Mouse (Mus musculus): ENCODE measurements around the gene Prpsap1.
A peak's percentile ranks its signal among the peaks of the same experiment; 100 is the strongest.

Gene Prpsap1

DNA sequence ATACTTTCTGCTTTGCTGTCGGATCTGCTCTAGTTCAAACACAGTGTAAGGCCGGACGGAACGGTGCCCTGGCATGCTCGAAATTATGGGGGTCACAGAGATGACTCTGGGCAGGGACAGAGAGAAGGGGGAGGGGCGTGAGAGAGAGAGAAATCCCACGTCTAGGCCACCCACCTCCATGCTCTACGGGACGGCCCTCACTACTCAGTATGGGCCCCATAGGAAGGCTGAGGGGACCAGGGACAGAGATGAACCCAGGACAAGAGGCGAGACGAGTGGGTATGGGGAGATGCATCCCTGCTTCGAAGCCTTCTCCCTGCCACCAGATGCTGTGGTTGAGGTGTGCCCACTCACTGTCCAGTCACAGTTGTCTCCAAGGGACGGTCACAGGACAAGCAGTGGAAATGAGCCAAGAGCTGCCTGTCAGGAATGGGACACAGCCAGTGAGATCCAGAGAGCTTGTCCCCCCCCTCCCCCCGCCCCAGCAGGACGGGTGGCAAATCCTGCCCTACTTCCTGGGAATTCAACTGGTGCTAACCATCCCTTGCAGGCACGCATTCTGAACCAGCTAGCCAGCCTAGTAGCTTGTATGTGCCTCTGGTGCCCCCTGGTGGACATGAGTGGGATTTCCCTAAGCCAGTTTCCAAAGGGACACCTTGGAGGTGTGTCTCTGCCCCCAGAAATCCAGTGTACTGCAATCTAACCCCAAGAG lies 48.2 kb downstream of the Prpsap1 start:
- DNase-seq (ENCODE audit: low read depth, low spot score) = peak; percentile 96

DNA sequence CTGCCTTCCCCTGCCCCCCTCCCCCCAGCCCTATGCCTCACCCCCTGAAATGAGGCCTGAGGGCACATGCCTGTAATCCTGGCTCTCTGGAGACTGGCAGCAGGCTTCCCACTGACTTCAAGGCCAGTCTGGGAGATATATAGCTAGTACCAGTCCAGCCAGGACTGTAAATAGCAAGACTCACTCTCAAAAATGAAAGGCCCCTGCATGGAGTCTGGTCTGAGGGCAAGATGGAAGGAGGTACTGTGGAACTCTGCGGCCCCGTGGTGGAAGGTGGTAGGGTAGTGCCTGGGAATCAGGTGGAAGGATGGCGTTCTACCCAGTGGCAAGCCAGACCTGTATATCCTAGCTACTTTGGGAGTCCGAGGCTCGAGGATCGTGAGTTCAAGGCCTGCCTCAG lies 50.1 kb downstream of the Prpsap1 start:
- peak; percentile 25 for DNase-seq (ENCODE audit: low read depth, low spot score)

DNA sequence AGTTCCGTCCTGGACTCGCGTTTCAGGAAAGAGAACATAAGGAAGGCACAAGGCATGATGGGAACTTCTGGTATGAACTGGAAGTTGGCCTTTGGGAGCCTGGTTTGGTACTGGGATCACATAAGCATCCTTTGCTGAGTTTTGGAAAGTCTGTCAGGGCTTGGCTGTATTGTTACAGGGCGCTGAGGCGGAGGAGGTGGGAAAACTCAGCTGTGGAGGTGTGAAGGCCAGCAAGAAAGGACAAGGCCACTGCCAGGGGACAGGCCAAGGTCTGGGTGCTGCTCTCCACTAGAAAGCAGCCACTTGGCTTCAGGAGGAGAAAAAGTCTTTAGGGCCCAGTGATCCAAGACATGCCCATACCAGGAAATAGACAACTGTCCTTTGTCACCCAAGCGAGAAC lies 50.7 kb downstream of the Prpsap1 start:
- DNase-seq (ENCODE audit: low read depth, low spot score) = no peak

- no peak for DNase-seq (ENCODE audit: low read depth, low spot score)
These were observed 51.2 kb downstream of the Prpsap1 start for GRCm38 (mm10) chr11:116442867-116443177.

- no peak for DNase-seq (ENCODE audit: low read depth, low spot score)
These were observed 51.7 kb downstream of the Prpsap1 start for GRCm38 (mm10) chr11:116442129-116442866.

DNA sequence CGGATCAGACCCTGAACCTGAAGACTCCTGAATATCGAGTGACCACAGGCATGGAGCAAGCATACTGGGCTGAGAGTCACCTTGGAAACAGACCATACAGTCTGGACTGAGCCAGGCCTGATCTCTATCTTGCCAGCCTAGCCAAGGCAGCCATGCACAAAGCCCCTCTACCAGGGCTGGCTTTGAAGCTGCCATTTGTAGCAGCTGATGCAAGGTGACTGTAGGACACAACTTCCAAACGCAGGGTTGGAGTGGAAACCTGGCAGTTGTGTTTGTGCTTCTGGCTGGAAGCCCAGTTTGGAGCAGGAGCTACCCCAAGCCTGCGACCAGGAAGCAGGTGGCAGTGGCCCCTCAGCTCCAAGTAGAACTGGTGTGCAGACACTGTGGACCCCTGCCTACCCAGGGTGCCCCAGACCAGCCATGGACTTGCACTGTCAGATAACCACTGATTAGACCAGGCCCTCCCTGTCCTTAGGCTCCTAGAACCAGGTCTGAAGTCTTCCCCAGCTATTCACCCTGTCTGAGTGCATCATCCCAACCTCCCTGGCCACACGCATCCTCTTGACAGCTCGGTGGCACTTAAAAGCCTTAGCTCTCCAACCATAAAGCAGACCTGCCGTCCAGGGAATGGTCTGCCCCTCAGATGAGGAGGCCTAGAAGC lies 53.5 kb downstream of the Prpsap1 start:
- no peak for DNase-seq (ENCODE audit: low read depth, low spot score)

- no peak for DNase-seq (ENCODE audit: low read depth, low spot score)
These were observed 54.4 kb downstream of the Prpsap1 start for GRCm38 (mm10) chr11:116439269-116440240.

DNA sequence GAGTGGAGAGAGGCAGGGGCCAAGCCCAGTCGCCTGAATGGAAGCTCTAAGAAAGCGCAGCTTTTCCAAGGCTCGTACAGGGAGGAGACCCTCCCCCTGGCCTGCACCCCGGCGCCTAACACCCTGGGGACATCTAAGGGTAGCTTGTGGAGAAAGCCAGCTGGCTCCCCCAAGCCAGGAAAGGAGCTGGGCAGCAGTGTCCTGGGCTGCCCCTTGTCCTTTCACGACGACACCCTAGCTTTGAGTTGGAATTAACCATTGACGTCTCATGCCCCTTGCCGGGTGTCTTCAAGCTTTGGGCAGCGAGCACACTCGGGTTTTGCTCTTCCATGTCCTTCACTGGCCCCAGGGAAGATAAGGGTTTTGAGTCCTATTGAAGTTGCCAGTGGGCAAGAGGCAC lies 56.5 kb downstream of the Prpsap1 start:
- no peak for DNase-seq (ENCODE audit: low read depth, low spot score)

DNA sequence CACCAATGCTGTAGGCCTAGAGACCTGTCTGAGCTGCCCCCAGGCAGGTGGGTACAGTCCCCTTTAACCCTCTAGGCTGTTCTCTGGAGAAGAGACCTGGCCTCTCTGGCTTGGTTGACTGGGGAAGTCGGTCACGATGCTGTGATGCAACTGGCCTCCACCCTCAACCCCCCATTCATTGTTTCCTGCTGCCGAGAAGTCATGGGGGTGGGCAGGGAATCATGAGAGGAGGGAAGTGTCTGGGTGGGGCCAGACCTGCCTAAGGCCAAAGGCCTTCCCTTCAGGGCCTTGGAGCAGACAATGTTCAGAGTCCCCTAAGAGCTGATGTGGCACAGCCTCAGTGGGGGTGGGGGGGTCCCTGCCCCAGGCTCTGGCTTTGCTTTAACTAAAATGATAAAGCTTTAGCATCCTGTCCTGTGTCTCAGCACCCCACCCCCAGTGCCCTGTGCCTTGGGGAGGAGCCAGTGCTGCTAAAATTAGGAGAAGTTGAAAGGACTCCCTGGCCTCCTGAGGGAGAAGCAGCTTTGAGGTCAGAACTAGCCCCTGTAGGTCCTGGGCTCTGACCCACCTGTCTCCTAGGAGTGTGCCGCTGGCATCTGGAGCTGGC lies 57.2 kb downstream of the Prpsap1 start:
- DNase-seq (ENCODE audit: low read depth, low spot score) = no peak

DNA sequence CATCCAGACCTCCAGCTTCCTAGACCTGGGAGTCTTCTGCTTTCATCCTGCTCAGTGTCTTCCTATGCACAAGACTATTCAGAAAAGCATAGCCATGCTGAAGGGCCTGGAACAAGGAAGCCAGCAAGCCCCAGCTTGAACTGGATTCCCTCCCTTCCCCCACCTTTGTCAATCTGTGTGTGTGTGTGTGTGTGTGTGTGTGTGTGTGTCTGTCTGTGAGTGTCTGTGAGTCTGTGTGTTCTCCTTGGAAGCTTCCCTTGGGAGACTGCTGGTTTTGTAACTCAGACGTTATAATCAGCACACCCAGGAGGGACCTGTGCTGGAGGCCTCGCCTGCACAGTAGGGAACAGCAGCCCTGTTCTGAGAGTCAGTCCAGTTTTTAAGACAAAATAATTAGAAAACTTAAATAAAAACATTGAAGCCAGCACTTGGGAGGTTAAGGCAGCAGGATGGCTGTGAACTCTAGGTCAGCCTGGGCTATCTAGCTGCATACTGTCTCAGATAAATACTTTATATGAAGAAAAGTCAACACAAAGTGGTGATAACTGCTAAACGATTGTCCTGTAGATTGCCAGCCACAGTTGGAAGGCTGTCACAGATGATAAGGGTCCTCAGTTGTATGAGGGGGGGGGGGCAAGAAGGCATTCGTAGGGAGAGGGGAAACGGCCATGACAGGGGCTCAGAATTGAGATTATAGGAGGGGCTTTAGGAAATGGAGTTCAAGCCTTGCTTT lies 57.8 kb downstream of the Prpsap1 start:
- DNase-seq (ENCODE audit: low read depth, low spot score) = no peak

DNA sequence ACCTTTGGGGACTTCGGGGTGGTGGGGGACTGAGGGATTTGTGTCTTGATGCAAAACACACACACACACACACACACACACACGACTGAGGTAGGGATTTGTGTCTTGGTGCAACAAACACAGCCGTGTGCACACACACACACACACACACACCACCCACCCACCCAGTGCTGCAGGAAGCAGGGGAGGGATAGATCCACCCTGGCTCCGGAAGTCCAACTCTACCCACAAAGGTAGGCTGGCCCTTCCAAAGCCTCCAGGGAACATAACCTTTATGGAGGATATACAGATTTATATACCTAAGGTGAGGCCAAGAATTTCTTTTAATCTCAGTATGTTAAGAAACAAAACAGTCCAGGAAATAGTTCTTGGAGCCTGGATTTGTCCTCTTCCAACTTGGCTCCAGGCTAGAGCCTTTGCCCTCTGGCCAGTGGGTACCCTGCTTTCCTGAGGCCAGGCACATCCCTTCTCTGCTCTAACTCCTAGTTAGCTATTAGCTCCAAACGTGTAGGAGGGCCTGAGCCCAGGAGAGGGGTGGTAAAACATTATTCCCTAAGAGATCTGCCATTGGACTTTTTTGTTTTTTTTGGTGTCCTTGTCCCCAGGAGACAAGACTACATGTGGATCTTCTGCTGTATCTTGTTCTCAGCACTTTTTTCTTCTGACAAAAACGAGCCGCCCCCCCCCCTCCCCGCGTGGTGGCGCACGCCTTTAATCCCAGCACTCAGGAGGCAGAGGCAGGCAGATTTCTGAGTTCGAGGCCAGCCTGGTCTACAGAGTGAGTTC lies 58.8 kb downstream of the Prpsap1 start:
- DNase-seq (ENCODE audit: low read depth, low spot score) = peak; percentile 17

DNA sequence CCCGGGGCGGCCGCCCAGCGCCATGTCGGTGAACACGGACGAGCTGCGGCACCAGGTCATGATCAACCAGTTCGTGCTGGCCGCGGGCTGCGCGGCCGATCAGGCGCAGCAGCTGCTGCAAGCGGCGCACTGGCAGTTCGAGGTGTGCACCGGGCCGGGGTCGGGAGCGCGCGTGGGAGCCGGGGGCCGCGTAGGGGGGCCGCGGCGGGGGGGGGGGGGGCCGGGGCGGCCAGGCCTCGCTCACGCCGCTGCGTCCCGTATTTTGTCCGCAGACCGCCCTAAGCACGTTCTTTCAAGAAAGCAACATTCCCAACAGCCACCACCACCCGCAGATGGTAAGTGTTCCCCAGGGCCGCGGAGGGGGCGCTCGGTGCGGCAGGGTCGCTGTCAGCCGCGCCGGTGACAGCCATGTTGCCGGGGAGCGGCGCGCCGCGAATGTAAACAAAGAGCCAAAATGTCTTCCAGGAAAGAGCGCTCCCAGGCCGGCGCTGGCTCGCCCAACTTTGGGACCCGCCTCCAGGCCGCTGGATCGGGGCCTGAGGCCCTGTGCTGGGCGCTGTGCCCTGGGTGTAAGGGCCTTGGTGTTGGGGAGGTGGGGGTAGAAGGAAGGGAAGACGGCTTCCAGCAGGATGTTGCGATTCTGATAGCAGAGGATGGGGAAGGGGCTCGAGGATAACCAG lies 59.6 kb downstream of the Prpsap1 start:
- DNase-seq (ENCODE audit: low read depth, low spot score) = peak; percentile 71

DNA sequence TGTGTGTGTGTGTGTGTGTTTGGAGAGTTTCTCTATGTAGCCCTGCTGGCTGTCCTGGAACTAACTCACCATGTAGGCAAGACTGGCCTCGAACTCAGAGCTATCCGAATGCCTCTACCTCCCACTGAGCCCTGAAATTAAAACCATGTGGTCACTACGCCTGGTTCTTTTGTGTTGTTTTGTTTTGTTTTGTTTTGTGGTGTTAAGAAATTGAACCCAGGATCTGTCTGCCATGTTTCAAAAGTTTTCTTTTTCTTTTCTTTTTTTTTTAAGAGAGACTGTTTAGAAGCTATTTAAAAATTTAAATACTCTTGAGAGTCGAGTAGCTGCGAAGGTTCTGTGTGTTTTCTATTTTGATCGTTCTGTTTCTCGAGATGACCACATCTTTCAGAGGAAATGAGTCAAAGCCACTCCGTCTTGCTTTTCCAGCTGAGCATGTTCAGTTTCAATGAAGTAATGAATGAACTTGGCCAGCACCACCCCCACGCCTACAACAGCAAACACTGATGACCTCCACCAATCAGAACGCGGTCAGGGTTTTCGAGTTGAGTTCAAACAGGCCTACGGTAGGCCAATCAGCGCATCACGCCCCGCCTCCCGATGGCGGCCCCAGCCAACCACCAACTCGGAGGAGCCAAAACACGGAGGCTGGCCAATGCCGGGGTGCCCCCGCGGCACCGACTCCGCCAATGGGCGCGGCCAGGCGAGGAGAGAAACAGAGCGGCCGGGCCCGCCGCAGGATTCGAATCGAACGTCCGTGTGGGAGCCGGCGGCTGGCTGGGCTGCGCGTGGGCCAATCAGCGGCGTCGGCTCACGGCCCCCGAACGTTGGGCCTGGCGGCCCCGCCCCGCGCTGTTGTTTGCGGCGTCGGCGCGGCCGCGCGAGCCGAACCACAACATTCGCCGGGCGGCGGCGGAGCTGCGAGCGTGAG lies 60.4 kb downstream of the Prpsap1 start, which contains the start of gene Ubald2:
Gene Ubald2, plus strand, starts transcription at position 739 of the 931 bp plus-strand sequence.
- peak; percentile 100 for DNase-seq (ENCODE audit: low read depth, low spot score)

DNA sequence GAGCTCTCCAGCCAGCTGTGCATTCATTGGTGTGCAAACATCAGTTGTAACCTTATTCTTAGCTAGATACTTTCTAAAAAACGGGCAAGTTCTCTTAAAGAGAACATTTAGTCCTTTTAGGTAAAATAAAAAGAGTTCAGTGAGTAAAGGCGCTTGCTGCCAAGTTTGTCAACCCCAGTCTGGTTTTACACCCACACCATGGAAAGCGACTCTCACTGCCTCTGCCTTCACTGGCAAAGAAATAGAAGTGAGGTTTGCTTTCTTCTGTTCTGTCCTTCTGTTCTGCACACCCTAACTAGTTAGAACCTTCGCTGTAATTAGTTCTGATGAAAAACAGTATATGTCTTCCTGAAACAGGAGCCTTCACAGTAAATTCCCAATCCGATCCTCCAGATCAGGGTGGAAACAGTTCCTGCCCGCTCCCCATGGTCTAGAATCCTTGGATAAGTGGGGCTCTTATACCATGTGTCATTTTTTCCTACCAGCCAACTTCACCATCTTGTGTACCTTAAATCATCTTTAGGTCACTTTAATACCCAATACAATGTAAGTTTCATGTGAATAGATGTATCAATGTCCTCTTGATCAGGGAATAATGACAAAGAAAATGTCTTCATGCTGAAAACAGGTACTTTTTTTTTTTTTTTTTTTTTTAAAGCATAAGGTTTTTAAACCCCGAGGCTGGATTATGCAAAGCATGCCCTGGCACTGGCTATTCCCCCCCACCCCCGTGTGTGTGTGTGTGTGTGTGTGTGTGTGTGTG lies 61.2 kb downstream of the Prpsap1 start:
- DNase-seq (ENCODE audit: low read depth, low spot score) = peak; percentile 31

- DNase-seq (ENCODE audit: low read depth, low spot score) = no peak
These were observed 61.9 kb downstream of the Prpsap1 start for GRCm38 (mm10) chr11:116432127-116432526.

- no peak for DNase-seq (ENCODE audit: low read depth, low spot score)
These were observed 62.4 kb downstream of the Prpsap1 start for GRCm38 (mm10) chr11:116431428-116432077.

Measured in 3T3-L1 (cell line).